ENCODE assay signal across 11 mouse cellular contexts in genomic region chr16:35159991-35160390, GRCm38 (mm10). TPM values are rescaled to one million over a fixed set of nuclear protein-coding genes. Genes with fewer than 3 reads are reported as not detected.
A peak's percentile ranks its signal among the peaks of the same experiment; 100 is the strongest.
DNase-seq lines count a peak whose midpoint lies in the region; ATAC-seq and TF ChIP-seq lines count a peak whose summit lies in the region.
"Had no signal": no experiment of that assay in that cellular context is flagged by ENCODE, and none has a peak within 500 bp of the region (broad histone marks: within the 10 kb centered on the region; RNA-seq: fewer than 3 reads in every experiment).

No protein-coding gene starts in this region.

- H3K4me3 ChIP-seq in embryonic facial prominence, embryonic 14.5 days (ENCODE audit: low read depth, low read length): no peak overlapping the region
- H3K4me3 ChIP-seq in forebrain, postnatal 0 days (ENCODE audit: low read depth, low read length): peak overlapping the region; percentile 21
- peak overlapping the region; percentile 10; the same call in 1 of the 2 replicates for H3K4me3 ChIP-seq in neural tube, embryonic 13.5 days
- H3K4me3 ChIP-seq in kidney, embryonic 14.5 days (ENCODE audit: low read length): no peak overlapping the region

- H3K27me3 ChIP-seq in embryonic facial prominence, embryonic 14.5 days (replicated peaks; ENCODE audit: control insufficient read depth, insufficient read depth, low read length): peaks cover 26% of the 10 kb centered on the region
- no peaks in the 10 kb centered on the region for H3K27me3 ChIP-seq in forebrain, postnatal 0 days (ENCODE audit: insufficient read depth, low read length)
- peaks cover 19% of the 10 kb centered on the region for H3K27me3 ChIP-seq in neural tube, embryonic 13.5 days
- peaks cover 30% of the 10 kb centered on the region for H3K27me3 ChIP-seq in kidney, embryonic 14.5 days (ENCODE audit: control insufficient read depth, insufficient read depth, low read length)

- no peak for TF ChIP-seq CTCF in forebrain, postnatal 0 days (IDR thresholded peaks at IDR 0.05; ENCODE audit: low read depth)

- 73% methylated on average over 4 of the region's 4 CpGs for WGBS in embryonic facial prominence, embryonic 14.5 days
- WGBS in forebrain, postnatal 0 days: 40% methylated on average over 4 of the region's 4 CpGs
- 55% methylated on average over 4 of the region's 4 CpGs for WGBS in neural tube, embryonic 13.5 days
- WGBS in kidney, embryonic 14.5 days: 74% methylated on average over 4 of the region's 4 CpGs

- no peak overlapping the region for H3K9ac ChIP-seq in embryonic facial prominence, embryonic 14.5 days (ENCODE audit: low read depth, low read length)
- H3K9ac ChIP-seq in forebrain, postnatal 0 days: no peak overlapping the region
- peak overlapping the region; percentile 47; the same call in 1 of the 2 replicates for H3K9ac ChIP-seq in neural tube, embryonic 13.5 days
- no peak overlapping the region for H3K9ac ChIP-seq in kidney, embryonic 14.5 days (ENCODE audit: low read depth, low read length)

- H3K9me3 ChIP-seq in embryonic facial prominence, embryonic 14.5 days (ENCODE audit: control insufficient read depth, low read length): no peaks in the 10 kb centered on the region
- no peaks in the 10 kb centered on the region for H3K9me3 ChIP-seq in forebrain, postnatal 0 days (ENCODE audit: low read length)
- no peaks in the 10 kb centered on the region for H3K9me3 ChIP-seq in neural tube, embryonic 13.5 days
- H3K9me3 ChIP-seq in kidney, embryonic 14.5 days (ENCODE audit: control insufficient read depth, low read length): no peaks in the 10 kb centered on the region

- DNase-seq in layer of hippocampus, adult 11-12 months (ENCODE audit: low spot score): peak; percentile 49
- no peak for DNase-seq in layer of hippocampus, postnatal 25 days (ENCODE audit: extremely low spot score in 1 of 2, low spot score in 1 of 2)
- DNase-seq in embryonic facial prominence, embryonic 14.5 days (ENCODE audit: low spot score): peak; percentile 28
- peak; percentile 83 for DNase-seq in forebrain, postnatal 0 days
- no peak for DNase-seq in kidney, postnatal 10 days
- DNase-seq: heart, postnatal 14 days; kidney, postnatal 14 days; spleen, adult 18-20 months; thymus, adult 2 months had no signal

- H3K27ac ChIP-seq in embryonic facial prominence, embryonic 14.5 days (replicated peaks; ENCODE audit: low read depth, low read length): no peak overlapping the region
- 0 out of 2 replicates have a peak overlapping the region, but pooled peaks have one; percentile 17 for H3K27ac ChIP-seq in forebrain, postnatal 0 days (ENCODE audit: low read depth, low read length)
- H3K27ac ChIP-seq in neural tube, embryonic 13.5 days (replicated peaks): no peak overlapping the region
- no peak overlapping the region for H3K27ac ChIP-seq in kidney, embryonic 14.5 days (ENCODE audit: low read depth, low read length)

- peaks cover 46% of the 10 kb centered on the region for H3K4me1 ChIP-seq in embryonic facial prominence, embryonic 14.5 days (ENCODE audit: control insufficient read depth, insufficient read depth, low read length)
- H3K4me1 ChIP-seq in forebrain, postnatal 0 days (ENCODE audit: insufficient read depth): peaks cover 57% of the 10 kb centered on the region
- peaks cover 88% of the 10 kb centered on the region for H3K4me1 ChIP-seq in neural tube, embryonic 13.5 days (replicated peaks)
- H3K4me1 ChIP-seq in kidney, embryonic 14.5 days (ENCODE audit: control insufficient read depth, insufficient read depth, low read length): peaks cover 8% of the 10 kb centered on the region; the same call in 1 of the 2 replicates

- ATAC-seq in embryonic facial prominence, embryonic 14.5 days (ENCODE audit: low read depth): no peak
- peak; percentile 74 for ATAC-seq in forebrain, postnatal 0 days
- ATAC-seq in neural tube, embryonic 13.5 days (ENCODE audit: low read depth): no peak
- ATAC-seq in kidney, embryonic 14.5 days (ENCODE audit: low FRiP score, low TSS enrichment): no peak

- H3K36me3 ChIP-seq in embryonic facial prominence, embryonic 14.5 days (ENCODE audit: control insufficient read depth, insufficient read depth, low read length): no peaks in the 10 kb centered on the region
- no peaks in the 10 kb centered on the region for H3K36me3 ChIP-seq in forebrain, postnatal 0 days (ENCODE audit: insufficient read depth)
- H3K36me3 ChIP-seq in neural tube, embryonic 13.5 days: no peaks in the 10 kb centered on the region
- no peaks in the 10 kb centered on the region for H3K36me3 ChIP-seq in kidney, embryonic 14.5 days (ENCODE audit: control insufficient read depth, insufficient read depth, low read length)

- no peak overlapping the region for H3K4me2 ChIP-seq in embryonic facial prominence, embryonic 14.5 days (ENCODE audit: low read depth, low read length)
- H3K4me2 ChIP-seq in forebrain, postnatal 0 days (ENCODE audit: low read depth): peak overlapping the region; percentile 83
- H3K4me2 ChIP-seq in neural tube, embryonic 13.5 days: peak overlapping the region; percentile 65
- H3K4me2 ChIP-seq in kidney, embryonic 14.5 days (replicated peaks; ENCODE audit: low read depth, low read length): no peak overlapping the region

RNA-seq across cellular contexts. Expression of gene Adcy5, which starts 5.3 kb away (rescaled TPM):
- total RNA-seq in layer of hippocampus, postnatal 25 days (2021): 10 to 100 TPM; 73.7 TPM
- polyA plus RNA-seq in embryonic facial prominence, embryonic 14.5 days (2014; fragmentation: Nextera tagmentation; extraction: Ambion mirVana): 2.8 and 3.1 TPM in 2 replicates
- 52.7 and 57.8 TPM in 2 replicates for total RNA-seq in forebrain, postnatal 0 days (2014; rRNA removed)
- 5.8 and 7.0 TPM in 2 replicates for polyA plus RNA-seq in forebrain, postnatal 0 days (2015; fragmentation: Nextera tagmentation; extraction: Ambion mirVana)
- 4.0 and 5.3 TPM in 2 replicates for polyA plus RNA-seq in neural tube, embryonic 13.5 days (2015; fragmentation: Nextera tagmentation; extraction: Ambion mirVana)
- 0.34 and 0.42 TPM in 2 replicates for polyA plus RNA-seq in kidney, embryonic 14.5 days (2014; fragmentation: Nextera tagmentation; extraction: Ambion mirVana)

Comparison
In these comparisons a context has a peak if more than half of its experiments do, and no peak if none do; other contexts are left out.
1. DNase-seq: peak in layer of hippocampus, adult 11-12 months (single experiment), embryonic facial prominence, embryonic 14.5 days (single experiment) and forebrain, postnatal 0 days (single experiment); none in layer of hippocampus, postnatal 25 days (0 of 2) and kidney, postnatal 10 days (single experiment).
2. H3K4me2 ChIP-seq: peak in forebrain, postnatal 0 days (single experiment) and neural tube, embryonic 13.5 days (single experiment); none in embryonic facial prominence, embryonic 14.5 days (single experiment) and kidney, embryonic 14.5 days (single experiment).
3. H3K4me3 ChIP-seq: peak in forebrain, postnatal 0 days (single experiment) and neural tube, embryonic 13.5 days (single experiment); none in embryonic facial prominence, embryonic 14.5 days (single experiment) and kidney, embryonic 14.5 days (single experiment).